ENCODE assay signal across 1 mouse cellular context in the genomic region with DNA sequence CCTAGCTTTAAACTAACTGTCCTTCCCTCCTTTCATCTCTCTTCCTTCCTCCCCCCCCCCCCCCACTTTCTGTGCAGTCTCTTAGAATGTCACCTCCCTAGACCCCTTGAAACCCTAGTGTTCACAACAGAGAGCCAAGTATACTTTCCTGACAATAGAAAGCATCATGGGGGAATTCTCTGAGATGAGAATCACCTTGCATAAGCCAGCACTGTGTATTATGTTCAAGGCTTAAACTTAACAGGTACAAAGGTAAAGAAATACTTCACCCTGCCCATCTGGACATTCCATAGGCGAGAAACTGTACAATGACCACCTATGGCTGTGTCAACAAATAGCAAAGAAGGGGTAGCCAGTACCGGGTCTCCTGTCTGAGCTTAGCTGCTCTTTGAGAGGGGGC.
TF ChIP-seq lines count a peak whose summit lies in the region.

No protein-coding gene starts in this region.

TF ChIP-seq in CH12.LX, 34 proteins besides CTCF, POLR2A, EP300 and RAD21:
- TF ChIP-seq CHD1 (IDR thresholded peaks at IDR 0.05; ENCODE audit: low read depth, low read length) (peak; percentile 58), POLR2AphosphoS2 (IDR thresholded peaks at IDR 0.05; ENCODE audit: low read depth, low read length) (0 out of 2 replicates have a peak, but pooled peaks have one; percentile 15), MAZ (IDR thresholded peaks at IDR 0.05; ENCODE audit: low read depth, low read length) (no peak), UBTF (IDR thresholded peaks at IDR 0.05; ENCODE audit: low read depth, low read length) (no peak)
TF ChIP-seq in CH12.LX: peak in this region for 2.
